Mouse (Mus musculus): ENCODE data around the gene Fryl.

Gene Fryl

DNA sequence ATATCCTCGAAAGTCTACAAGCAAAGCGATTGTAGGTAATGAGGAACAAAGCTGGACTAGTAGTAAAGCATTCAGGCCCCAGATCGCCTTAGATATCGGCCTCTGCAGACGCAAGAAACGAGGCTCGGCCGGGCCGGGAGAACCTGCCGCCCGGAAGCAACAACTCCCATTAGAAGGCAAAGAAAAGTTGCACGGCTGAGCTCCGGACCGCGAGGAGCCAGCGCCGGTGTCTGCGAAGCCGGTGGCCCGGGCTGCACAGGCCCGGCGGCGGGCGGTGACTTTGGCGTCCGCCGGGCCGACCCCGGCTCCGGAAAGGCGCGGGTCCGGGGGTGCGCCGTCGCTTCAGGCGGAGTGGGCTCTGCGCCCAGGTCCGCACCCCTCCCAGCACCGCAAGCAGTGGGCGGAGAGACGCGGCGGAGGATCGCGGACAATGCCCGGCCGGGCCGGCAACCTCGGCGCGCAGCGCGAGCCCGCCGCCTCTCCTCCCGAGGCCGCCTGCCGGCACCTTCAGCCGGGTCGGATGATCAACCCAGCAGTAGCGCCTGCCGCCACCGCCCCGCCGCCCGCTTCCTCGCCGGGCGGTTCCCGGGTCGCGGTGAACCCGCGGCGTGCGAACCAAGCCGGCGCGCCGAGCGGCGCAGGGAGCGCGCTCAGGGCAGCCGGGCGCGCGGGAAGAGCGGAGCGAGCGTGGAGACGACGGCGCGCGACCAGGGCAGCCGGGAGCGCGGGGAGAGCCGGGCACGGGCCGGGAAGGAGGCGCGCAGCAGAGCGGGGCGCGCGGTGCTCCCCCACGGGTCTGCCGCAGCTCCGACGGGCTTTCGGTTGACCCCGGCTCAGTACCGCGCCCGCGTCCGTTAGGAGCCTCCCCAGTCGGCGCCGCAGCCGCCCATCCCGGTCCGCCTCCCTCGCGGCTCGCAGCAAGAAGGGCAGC is 833 bp downstream of the Fryl start:
- DNase-seq: peak; percentile 65

- no peak for DNase-seq
These were observed 1.8 kb downstream of the Fryl start for GRCm38 (mm10) chr5:73254660-73255059.

DNA sequence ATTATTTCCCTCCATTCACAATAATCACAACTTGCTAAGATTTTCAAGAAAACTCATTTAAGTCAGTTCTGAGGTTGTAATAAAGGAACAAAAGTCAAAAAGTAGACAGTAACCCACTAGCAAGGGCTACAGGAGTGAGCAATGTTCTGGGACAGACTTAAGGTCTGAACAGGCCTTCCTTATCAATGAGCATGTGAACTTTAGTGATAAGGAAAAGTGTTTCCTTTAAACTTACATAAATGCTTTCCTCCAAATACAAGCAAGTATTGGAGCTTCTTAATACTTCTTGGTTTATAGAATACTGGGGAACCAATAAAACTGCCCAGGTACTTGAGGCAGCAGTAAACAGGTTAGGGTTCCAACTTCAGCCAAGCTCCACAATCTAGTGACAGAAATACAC is 3.7 kb downstream of the Fryl start:
- DNase-seq: no peak

GRCm38 (mm10) chr5:73249341-73249740 is 7.1 kb downstream of the Fryl start:
- no peak for DNase-seq

GRCm38 (mm10) chr5:73248211-73248610 is 8.2 kb downstream of the Fryl start:
- no peak for DNase-seq

DNA sequence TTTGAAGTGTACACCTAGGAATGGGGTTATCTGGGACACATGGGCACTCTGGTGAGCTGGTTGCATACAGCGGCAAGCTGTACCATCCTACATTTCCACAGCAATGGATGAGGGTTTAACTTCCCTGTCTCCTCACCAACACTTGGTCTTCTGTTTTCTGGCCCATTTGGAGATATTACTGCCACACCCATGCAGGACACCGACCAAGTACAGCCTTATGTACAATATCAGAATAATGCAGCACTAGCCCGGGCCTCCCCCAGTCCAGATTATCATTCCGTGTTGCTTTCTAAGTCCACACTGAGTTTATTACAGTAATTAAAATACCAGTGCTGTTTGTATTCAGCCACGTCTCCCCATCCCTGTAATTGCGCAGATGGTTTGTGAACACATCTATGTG is 10.0 kb downstream of the Fryl start:
- no peak for DNase-seq

DNA sequence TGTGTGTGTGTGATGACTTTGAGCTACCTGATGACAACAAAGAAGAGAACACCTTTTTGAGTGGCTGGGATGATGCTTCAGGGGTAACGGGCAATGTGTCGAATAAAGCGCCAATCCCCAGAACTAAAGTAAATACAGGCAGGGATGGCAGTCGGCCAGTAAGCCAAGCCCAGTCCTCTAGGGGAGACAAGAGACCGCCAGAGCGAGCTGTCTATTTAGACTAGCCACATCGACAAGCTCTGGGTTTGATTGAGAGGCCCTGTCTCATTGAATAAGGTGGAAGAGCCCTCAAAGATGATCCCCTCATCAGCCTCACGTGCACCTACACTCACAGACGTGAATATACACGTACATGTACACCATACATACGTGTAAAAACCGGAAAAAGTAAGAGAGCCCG is 12.0 kb downstream of the Fryl start:
- DNase-seq: no peak

- DNase-seq: no peak
These were observed 14.5 kb downstream of the Fryl start for GRCm38 (mm10) chr5:73241966-73242365.

GRCm38 (mm10) chr5:73241332-73241731 is 15.1 kb downstream of the Fryl start:
- DNase-seq: no peak

DNA sequence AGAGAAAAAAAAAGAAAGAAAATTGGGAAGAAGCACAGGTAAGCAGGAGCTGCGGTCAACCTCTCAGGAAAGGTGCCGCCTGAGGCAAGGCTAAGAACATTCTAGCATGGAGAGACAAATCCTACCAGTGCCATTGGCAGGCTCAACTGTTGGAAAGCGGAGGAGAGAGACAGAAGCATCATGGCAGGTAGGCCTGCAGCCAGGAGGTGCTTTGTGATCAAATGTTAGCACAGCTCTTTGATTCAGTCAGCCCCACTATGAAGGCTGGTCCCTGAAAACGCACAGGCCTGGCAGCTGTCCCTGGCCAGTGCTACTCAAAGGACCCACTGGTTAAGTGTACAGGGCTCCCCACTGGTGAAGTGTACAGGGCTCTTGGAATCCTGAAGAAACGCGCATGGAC is 16.0 kb downstream of the Fryl start:
- DNase-seq: no peak

DNA sequence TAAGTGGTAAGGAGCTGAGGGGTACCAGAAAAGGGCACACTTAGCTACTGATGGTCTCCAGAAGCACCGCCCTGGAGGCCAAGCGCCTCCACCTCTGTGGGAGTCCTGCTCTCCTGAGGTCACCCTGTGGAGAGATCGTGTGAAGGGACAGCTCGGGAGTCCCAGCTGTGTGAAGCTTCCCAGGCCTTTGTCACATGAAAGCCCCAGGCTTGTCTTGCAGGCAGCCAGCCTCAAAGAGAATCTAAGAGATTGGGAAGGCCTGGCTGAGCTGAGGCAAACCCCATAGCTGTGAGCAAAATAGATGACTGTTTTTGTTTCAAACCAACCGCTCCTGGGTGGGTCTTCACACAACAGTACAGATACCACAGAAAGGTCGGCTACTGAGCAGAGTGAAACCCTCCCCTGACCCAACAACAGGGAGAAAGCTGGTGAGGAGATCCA is 19.5 kb downstream of the Fryl start:
- DNase-seq: no peak

DNA sequence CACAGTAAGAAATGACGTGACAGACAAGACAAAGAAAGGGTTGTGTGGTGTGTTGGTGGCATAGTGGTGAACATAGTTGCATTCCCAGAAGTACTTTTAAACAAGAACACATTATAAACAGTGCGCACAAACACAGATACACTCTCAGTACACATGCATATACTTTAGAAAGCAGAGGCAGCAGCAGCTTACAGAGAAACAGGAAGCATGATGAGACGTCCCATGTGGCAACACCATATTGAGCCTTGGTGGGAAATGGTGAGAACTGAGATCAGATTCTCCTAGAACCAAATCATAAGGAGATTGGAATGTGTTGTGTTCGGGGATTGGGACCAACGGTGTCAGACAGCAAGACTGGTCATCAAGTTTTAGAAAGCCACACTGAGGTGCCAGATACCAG is 21.2 kb downstream of the Fryl start:
- no peak for DNase-seq

DNA sequence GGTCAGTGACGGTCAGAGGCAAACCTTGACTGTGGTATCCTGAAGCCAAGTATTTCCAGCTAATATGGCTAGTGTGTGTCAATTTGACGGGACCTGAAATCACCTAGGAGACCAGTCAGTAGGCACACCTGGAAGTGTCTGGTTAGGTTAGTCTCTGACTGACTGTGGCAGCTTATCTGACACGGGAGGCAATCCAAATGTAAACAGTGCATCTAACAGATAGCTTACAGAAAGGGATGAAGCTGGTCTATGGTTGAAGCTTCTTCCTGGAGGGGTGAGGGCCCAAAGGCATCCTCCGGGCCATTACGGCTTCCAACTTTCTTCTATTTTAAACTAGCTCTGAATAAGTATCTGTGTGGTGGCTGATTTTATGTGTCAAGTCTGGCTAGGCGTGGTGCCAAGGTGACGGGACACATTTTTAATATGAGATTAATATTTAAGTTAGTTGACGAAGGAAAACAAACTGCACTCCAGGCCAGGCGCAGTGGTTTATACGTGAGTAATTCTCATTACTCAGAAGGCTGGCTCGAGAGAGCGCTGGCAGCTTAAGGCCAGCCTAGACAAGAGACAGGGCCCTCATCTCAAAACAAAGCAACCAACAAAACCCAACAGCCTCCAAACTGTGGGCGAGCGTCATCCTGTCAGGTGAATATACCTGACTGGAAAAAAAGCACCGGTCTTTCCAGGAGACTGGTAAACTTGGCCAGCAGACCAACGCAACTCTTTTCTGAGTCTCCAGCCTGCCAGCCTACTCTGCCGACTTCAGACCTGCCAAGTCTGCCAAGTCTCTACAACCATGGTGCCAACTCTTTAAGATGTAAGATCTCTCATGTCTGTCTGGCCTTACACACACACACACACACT is 23.2 kb downstream of the Fryl start:
- DNase-seq: no peak

GRCm38 (mm10) chr5:73232267-73232666 is 24.2 kb downstream of the Fryl start:
- no peak for DNase-seq

GRCm38 (mm10) chr5:73231835-73232234 is 24.6 kb downstream of the Fryl start:
- no peak for DNase-seq

DNA sequence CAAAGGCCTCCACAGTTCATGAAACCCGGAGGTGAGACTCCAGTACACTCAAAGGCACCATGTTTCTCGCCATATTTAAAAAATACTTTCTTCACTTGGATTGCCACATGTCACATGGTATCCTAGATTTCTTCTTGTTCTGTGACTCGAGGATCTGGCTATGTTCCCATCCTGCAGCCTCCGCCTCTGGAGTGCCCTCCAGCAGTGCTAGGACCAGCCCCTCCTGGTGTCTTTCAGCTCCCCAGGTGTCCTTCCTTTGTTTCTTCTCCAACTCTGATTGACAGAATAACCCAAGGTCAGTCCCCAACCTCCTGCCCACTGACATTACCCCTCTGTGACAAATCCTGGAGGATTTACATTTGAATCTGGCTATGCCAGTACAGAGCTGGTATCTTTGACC is 26.2 kb downstream of the Fryl start:
- DNase-seq: no peak

GRCm38 (mm10) chr5:73229467-73229866 is 27.0 kb downstream of the Fryl start:
- DNase-seq: no peak

- DNase-seq: no peak
These were observed 27.9 kb downstream of the Fryl start for GRCm38 (mm10) chr5:73228291-73229049.

DNA sequence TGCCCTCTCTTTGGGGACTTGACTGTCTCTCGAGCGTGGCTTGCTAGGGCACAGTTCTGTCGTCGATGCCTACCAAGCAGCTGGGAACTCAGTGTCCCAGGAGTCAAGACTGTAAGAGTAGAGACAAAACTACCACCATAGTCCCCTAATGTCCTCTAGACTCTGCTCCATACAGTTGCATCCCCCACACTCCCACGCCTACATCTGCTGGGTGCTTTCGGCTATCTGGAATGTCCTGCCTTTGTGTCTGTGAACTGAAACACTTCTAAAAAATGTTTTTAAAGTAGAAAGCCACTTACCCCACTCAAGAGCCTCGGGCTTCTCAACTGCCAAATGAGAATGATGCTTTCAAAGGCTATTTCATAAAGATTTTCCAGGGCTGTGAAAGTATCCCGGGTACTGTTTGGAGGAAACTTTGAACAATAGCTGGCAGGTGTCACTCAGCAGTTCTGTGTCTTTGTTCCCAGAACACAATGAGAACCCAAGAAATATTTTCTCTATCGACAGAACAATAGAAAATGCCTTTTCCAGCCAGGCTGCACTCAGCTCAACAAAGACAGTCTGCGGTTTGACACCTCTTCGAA is 28.8 kb downstream of the Fryl start:
- no peak for DNase-seq

DNA sequence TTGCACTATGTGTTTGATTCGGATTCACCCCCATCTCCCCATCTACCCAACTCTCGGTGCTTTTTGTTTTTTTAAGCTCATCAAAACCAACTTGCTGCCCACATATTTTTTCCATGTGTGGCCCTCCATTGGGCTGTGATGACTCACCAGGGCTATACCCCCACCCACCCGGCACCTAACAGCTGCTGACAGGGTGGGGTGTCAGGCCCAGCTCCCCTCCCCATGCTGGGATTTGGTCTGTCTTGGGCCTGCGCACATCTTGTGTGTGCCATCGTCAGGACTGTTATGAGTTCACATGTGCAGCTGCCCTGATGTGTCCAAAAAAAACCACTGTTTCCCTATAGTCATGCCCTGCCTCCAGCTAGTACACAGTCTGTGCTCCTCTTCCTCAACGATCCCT is 33.4 kb downstream of the Fryl start:
- DNase-seq: no peak

- no peak for DNase-seq
These were observed 34.0 kb downstream of the Fryl start for GRCm38 (mm10) chr5:73222397-73222796.

- no peak for DNase-seq
These were observed 34.6 kb downstream of the Fryl start for GRCm38 (mm10) chr5:73221826-73222225.

DNA sequence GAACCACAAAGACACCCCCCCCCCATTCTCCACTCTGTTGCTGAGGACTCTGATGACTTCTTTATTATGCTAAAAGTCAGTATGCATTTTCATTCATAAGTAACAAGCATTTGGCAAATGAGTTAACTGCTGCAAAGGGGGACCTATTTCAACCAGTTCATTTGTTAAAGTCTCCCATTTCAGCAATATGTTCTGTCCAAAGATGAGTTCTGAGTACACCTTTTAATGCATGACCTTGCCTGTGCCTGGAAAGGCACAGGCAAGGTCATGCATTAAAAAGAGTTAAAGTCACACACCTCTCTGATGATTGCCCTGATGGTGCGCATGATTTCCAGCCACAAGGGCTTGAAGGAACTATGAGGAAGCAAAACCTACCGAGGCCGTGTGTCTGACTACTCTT is 36.7 kb downstream of the Fryl start:
- DNase-seq: no peak

Measured in cerebellum, adult 11-12 months (tissue).